Mouse (Mus musculus): ENCODE data around the gene Chst11.
A peak's percentile ranks its signal among the peaks of the same experiment; 100 is the strongest.

Gene Chst11

GRCm38 (mm10) chr10:82984950-82985699, at the start of gene Chst11:
Gene Chst11, plus strand, starts transcription at chr10:82985498.
- DNase-seq, result peak; percentile 64 to 68

DNA sequence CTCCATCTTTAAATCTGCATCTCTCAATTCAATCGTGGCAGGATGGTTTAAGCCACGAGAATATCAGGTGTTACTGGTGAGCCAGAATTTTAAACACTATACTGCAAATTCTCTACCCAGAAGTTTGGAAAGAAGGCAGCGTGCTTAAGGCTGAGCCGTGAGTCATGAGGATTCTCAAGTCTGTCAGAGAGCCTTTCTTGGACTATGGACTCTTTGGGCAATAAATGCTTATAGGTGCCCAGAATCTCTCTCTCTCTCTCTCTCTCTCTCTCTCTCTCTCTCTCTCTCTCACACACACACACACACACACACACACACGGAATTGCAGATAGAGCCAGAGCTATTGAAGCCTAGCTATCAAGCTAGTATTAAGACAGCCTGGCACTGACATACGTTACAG, 49.5 kb upstream of the Chst11 start:
- DNase-seq, result no peak

DNA sequence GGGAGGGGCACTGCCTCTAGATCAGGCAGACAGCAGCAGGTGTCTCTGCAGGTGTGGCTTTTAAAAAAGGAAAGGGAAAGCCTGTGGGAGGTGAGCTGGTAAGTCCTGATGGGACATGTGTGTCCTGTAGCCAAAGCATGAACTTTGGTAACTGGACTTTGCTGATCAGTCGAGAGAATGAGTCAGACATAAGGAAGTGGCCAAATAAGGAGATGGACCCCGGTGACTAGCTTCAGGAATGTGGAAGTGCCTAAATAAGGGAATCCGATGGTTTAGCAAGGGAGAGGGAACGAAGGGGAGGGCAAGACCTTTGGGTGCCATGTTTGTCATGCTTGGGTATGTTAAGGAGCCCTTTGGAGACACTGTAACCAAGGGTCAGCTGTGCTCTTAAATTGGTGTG, 31.9 kb upstream of the Chst11 start:
- DNase-seq, result no peak

DNA sequence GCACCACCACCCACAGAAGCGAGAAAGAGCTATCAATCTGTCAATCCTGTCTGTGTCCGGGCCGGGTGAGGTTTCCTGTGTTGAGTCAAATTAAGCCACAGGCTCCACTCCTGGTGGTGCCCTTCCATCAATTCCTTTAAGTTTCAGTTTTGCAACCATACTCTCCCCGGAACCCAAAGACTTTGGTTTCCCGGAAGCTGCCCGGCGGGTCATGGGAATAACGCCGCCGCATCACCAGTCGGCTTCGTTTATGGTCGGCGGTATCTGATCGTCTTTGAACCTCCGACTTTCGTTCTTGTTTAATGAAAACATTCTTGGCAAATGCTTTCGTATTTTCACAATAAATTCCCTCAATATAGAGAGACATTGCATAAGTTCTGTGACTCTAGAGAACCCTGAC, 30.2 kb upstream of the Chst11 start:
- DNase-seq, result peak in 1 of 2 experiments; percentile 8

DNA sequence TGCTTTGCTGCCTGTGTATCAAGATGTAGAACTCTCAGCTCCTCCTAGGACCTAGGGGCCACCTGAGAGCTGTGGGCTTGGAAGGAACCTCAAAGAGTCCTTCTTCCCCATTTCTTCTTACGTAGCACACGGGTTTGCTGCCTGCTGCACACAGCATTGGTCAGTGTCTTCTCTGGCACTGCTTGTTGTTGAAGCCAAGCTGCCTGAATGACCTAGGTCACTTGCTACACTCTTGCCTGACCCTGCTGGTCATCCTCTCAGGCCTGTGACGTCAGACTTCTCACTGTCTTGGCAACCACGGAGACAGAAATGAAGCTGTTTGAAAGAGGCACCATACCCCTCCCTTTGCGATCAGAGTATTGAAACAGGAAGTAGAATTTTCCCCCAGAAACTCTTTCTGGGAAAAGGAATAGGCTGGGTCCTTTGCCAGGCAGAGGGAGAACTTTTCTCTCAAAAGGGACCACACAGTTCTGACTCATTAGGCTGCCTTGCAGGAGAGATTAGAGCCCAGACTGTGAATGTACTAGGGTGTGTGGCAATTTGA, 27.0 kb upstream of the Chst11 start:
- no peak for DNase-seq

DNA sequence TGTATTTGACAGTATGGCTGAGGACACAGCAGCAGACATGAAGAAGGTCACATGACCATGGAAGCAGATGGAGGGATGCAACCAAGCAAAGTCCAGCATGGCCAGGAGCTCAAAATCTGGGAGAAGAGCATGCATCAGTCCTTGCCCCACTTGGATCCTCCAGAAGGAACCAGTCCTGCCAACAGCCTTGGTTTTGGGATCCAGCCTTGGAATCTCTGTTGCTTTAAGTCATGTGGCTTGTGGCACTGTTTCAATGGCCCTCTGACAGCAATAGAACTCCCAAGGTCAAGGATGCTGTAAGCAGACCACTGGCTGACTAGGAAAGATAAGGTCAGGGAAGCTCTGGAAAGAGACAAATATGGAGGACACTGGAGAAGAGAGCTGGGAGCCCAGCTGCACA, 26.0 kb upstream of the Chst11 start:
- DNase-seq, result no peak

DNA sequence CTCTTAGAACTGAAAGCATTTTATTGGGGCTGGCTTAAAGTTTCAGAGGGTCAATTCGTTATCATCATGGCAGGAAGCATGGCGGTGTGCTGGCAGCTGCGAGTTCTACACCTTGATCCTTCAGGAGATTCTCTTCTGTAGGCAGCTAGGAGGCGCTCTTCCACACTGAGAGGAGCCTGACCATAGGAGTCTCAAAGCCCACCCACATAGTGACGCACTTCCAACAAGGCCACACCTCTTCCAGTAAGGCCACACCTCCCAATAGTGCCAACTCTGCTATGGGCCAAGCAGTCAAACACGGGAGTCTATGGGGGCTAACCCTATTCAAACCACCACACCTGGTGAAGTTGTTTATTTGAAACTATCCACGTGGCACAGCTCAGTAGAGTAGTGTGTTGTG, 24.0 kb upstream of the Chst11 start:
- DNase-seq, result no peak

GRCm38 (mm10) chr10:82962018-82962417, 23.3 kb upstream of the Chst11 start:
- DNase-seq, result no peak

- no peak for DNase-seq
Observed at GRCm38 (mm10) chr10:82962472-82963020, 22.8 kb upstream of the Chst11 start.

DNA sequence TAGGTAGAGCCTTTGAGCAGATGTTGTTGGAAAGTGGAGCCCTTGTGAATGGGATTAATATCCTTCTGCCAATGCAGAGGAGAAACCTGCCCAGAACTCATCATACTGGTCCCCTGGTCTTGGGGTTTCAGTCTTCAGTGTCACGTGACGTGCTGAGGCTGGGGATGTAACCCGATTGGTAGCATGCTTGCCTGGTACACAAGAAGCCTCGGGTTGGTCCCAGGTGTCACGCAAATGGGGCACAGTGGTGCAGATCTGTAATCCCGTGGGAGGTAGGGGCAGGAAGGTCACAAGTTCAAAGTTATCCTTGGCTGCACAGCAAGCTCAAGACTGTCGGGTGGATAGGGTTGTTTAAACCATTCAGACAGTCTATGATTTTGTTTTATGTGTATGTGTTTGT, 20.8 kb upstream of the Chst11 start:
- DNase-seq, result no peak

DNA sequence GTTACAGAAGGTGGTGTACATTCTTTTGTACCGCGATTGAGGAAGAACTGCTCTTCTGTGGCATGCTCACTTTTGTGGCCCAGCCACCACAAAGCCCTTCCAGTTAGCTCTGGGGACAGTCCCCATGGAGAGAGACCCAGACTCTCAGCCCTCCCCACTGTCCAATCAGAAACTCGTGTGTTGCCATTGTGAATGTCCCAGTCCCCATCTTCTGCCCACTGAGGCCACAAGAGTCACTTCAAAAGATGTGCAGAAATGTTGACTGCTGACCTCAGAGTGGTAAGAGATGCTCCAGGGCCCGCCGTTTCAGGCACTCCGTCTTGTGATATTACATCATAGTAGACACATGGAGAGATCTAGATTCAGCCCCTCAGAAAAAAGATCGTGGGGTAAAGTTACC, 18.6 kb upstream of the Chst11 start:
- no peak for DNase-seq

DNA sequence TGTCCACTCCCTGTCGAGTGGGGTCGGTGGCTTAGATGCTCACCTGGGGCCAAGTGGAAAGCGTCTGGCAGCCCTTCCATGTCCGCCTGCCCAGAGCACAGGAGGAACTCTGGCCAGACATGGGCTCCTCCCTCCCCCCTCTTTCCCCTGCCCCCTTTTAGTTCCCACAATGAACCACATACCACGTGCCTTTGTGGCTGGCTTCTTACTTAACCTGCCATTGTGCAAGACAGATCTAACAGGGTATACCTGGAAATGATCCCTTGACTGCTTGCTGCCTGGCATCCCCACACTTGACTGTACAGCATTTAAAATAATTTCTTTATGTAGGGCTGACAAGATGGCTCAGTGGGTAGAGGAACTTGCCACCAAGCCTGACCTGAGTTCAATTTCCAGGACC, 15.7 kb upstream of the Chst11 start:
- DNase-seq, result no peak

DNA sequence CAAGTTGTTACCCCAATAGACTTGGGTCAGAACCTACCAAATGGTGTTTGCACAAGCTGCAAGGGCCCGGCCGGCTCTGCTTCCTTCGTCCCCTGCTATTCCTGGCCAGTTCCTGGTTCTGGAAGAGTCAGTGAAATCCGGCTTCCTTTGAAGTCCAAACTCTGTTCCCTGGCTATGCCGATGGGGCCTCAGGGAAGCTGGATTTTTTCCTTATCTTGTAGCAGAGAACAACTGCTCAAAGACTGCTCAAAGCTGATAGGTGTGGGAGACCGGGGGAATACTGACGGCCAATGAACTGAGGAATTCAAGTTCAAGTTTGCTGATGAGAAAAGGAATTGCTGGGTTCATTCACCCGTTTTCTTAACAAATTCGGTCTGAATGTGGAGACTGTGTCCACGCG, 13.7 kb upstream of the Chst11 start:
- no peak for DNase-seq

DNA sequence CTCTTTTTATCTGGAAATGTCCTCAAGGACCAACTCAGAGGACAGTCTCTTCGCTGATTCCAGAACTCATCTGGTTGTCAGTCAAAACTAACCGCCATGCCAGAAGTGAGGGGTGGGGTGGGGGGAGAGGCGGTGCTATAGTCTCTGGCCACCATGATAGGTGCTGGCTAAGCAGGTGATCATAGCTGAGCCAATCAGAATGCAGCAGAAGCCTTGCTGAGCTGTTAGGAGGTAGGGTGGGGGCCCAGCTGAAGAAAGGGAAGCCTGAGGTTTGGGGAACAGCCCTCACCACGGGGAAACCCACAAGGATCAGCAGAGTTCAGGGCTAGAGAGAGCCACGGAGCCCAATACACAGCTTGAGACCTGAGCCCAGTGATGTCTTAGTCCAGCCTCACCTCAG, 11.1 kb upstream of the Chst11 start:
- no peak for DNase-seq

DNA sequence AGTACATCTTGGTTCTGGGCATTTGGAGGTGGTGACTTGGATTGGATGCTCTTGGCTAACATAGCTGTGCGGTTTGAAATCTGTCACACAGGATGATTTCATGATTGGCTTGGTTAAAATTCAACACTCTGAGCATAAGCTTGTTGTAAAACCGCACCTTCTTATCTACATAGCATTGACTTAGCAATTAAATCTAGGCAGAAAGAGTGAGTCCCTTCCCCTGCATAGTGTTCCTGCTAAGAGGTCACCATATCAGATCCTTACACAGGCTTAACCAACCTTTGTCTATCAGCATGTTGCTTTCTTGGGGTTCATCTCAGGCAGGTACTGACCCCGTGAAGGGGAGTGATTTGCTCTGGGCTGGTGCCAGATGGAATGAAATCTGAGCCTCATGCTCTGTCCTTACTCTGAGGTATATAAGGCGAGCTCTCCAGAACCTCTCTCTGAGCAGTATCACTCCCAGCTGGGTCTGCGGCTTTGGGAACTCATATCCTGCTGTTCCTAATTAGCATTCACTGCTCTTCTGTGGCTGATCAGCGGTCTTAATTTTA, 10.6 kb upstream of the Chst11 start:
- no peak for DNase-seq

DNA sequence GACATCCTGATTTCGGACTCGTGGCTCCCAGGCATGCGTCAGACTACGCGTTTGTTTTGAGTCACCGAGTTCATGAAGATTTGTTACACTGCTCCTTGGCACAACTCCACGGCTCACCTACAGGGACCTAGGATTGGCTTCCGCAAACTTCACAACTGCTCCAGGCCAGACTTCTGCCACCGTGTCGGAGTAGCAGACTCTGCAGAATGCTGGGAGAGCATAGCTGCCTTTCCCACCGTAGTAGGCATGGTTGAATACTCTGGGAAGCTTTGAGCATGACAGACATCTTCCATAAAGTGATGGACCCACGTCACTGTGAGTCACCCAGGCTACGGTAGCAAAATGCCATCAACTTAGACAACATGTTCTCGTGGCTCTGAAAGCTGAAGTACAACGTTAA, 9.5 kb upstream of the Chst11 start:
- DNase-seq, result no peak

DNA sequence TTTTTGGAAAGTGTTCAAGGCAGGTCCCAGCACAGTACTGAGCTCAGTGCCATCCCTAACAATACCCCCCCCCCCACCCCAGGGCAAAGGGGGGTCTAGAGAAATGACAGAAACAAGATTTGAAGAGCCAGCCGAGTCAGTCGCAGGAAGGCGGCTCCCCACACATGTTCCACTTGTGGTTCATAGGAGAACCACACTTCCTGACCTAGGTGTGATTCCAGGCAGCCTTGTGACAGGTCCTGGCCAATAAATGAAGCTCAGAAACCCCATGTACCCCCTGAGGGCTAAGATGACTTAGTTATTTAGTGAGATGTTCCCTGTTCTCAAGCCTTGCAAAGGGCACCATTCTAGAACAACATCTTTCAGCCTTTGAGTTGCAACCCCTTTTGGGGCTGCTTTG, 3.0 kb upstream of the Chst11 start:
- DNase-seq, result no peak

GRCm38 (mm10) chr10:82985700-82986131, 418 bp downstream of the Chst11 start:
- DNase-seq, result peak; percentile 63 to 73

DNA sequence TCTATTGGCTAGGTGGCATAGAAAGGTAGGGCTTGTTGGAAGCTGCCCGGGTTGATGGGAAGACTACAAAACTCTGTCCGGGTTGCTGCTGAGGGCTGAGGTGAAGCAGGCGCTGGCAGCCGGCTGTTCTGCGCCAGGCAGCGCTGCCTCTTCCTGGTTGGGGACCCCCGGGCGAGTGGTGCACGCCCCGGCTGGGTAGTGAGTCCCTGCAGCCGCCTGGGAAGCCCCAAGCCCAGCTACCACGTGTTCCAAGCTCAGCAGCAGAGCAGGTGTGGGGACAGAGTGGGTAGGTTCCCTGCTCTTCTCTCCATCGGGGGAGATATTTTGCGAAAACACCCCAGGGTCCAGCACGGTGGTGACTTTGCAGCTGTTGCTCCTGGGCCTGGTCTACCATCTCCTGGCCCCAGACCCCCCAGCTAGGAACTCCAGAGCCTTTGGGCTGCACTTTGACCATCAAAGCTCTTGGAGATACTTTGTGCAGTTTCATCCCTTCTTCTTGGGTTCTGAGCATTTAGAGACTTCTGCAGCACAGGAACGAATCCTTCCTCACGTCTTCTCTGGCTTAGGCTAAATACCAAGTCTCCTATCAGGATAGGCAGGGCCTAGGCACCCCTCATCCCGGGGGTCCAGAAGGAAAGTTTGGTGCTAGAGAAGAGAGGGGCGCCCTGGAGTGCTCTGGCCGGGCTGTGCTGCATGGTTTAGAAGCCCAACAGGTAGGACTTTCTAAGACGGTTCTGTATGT, 1.1 kb downstream of the Chst11 start:
- no peak for DNase-seq

- no peak for DNase-seq
Observed at GRCm38 (mm10) chr10:82986993-82987349, 1.7 kb downstream of the Chst11 start.

- DNase-seq, result peak in 1 of 2 experiments; percentile 15
Observed at GRCm38 (mm10) chr10:82987394-82987793, 2.1 kb downstream of the Chst11 start.

DNA sequence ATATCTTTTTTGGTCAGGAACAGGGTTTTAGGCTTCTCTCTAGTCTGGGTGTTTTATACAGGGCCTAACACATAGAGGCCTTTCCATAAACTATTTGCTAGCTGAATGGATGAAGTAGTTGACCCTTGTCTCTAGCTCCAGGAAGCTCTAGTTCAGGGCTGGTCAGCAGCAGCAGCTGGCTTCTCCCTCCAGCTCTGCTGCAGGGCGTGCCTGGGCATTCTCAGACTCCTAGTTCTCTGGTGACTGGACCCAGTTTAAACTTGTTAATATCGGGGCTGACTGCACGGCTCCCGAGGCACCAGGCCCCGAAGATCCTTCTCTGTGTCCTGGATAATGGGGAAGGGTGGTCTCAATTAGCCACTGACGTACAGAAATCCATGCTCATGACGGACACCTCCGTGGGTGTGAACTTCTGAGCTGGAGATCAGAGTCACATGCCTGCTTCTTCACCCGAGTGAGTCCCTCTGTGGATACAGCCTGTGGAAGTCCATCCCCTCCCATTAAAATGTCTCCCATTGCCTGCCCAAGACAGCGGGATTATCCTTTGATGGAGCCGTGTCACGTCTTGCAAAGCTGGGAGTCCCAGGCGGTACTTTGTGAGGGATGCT, 4.2 kb downstream of the Chst11 start:
- no peak for DNase-seq

DNA sequence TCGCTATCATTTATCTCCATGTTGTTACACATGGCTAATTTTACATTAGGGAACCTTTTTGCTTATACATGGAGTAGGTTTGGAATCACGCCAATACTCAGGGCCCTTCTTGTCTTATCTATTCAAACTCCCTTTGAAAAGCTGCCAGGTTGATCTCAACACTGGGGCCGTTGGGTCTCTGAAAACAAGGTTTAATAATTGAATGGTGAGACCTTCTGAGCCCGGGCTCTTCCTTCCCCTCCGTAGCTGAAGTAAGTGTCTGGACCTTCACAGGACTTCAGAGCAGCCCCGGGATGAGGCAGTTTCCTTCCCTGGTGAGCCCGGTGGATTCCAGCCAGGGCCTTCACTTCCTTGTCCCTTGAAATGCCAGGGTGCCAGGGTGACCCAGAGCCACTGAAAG, 5.6 kb downstream of the Chst11 start:
- no peak for DNase-seq
